Mouse (Mus musculus): Measurements from ENCODE around the gene Sec14l3. TPM values are rescaled to one million over a fixed set of nuclear protein-coding genes. Genes with fewer than 3 reads are reported as not detected.

Sec14l3 gene
- polyA plus RNA-seq, 1 experiment: not detected

GRCm38 (mm10) chr11:4036365-4037084, 28.1 kb upstream of the Sec14l3 start:
- TF ChIP-seq POLR2A (IDR thresholded peaks at IDR 0.05; ENCODE audit: low read depth, low read length): no peak
- TF ChIP-seq CTCF (IDR thresholded peaks at IDR 0.05; ENCODE audit: extremely low read depth, insufficient read length, insufficient replicate concordance, low read depth, low read length): no peak
- WGBS: 69% methylated on average over 9 of the region's 9 CpGs
- Histone ChIP-seq H3K27ac (ENCODE audit: insufficient read depth, low read depth, low read length) (no peak overlapping the region), H3K4me1 (ENCODE audit: control insufficient read depth, insufficient read depth, insufficient read length, low read length) (peaks cover 7% of the 10 kb centered on the region), H3K4me3 (ENCODE audit: low read depth, low read length) (no peak overlapping the region), H3K36me3 (ENCODE audit: control insufficient read depth, insufficient read depth, low read length) (no peaks in the 10 kb centered on the region), H3K27me3 (ENCODE audit: control insufficient read depth, insufficient read depth, low read length) (no peaks in the 10 kb centered on the region)

GRCm38 (mm10) chr11:4039951-4040350, 24.7 kb upstream of the Sec14l3 start:
- Histone ChIP-seq H3K36me3 (ENCODE audit: control insufficient read depth, insufficient read depth, low read length) (no peaks in the 10 kb centered on the region), H3K27ac (ENCODE audit: insufficient read depth, low read depth, low read length) (no peak overlapping the region), H3K4me3 (ENCODE audit: low read depth, low read length) (no peak overlapping the region), H3K4me1 (ENCODE audit: control insufficient read depth, insufficient read depth, insufficient read length, low read length) (peaks cover 6% of the 10 kb centered on the region), H3K27me3 (ENCODE audit: control insufficient read depth, insufficient read depth, low read length) (no peaks in the 10 kb centered on the region)
- no peak for TF ChIP-seq CTCF (IDR thresholded peaks at IDR 0.05; ENCODE audit: extremely low read depth, insufficient read length, insufficient replicate concordance, low read depth, low read length)
- no peak for TF ChIP-seq POLR2A (IDR thresholded peaks at IDR 0.05; ENCODE audit: low read depth, low read length)
- WGBS: 95% methylated on average over 4 of the region's 4 CpGs

DNA sequence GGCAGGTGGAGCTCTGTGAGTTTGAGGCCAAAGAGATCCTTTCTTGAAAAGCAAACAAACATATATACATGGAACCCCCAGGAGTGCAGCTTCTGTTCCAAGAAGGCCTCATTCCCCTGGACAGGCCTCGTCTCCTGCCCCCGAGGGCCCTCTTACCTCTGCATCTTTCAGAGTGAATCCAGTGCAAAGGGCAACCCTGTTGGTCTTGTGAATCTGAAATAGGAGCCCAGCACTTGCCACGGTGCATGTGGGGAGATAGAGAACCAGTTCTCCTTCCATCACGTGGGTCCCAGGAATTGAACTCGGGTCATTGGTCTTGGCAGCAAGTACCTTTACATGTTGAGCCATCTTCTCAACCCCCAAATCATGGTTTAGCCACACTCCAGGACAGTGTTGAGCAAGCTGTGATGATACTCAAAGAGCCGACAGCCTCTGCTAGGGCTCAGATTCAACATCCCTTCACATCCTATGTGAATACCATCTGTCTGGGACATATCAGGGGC, 23.5 kb upstream of the Sec14l3 start:
- Histone ChIP-seq H3K36me3 (ENCODE audit: control insufficient read depth, insufficient read depth, low read length) (no peaks in the 10 kb centered on the region), H3K27me3 (ENCODE audit: control insufficient read depth, insufficient read depth, low read length) (no peaks in the 10 kb centered on the region), H3K27ac (ENCODE audit: insufficient read depth, low read depth, low read length) (no peak overlapping the region), H3K4me1 (ENCODE audit: control insufficient read depth, insufficient read depth, insufficient read length, low read length) (no peaks in the 10 kb centered on the region), H3K4me3 (ENCODE audit: low read depth, low read length) (no peak overlapping the region)
- WGBS: 71% methylated on average over 6 of the region's 6 CpGs
- no peak for TF ChIP-seq CTCF (IDR thresholded peaks at IDR 0.05; ENCODE audit: extremely low read depth, insufficient read length, insufficient replicate concordance, low read depth, low read length)
- no peak for TF ChIP-seq POLR2A (IDR thresholded peaks at IDR 0.05; ENCODE audit: low read depth, low read length)

- TF ChIP-seq POLR2A (IDR thresholded peaks at IDR 0.05; ENCODE audit: low read depth, low read length) (no peak), CTCF (IDR thresholded peaks at IDR 0.05; ENCODE audit: extremely low read depth, insufficient read length, insufficient replicate concordance, low read depth, low read length) (no peak)
- Histone ChIP-seq H3K27ac (ENCODE audit: insufficient read depth, low read depth, low read length) (no peak overlapping the region), H3K36me3 (ENCODE audit: control insufficient read depth, insufficient read depth, low read length) (no peaks in the 10 kb centered on the region), H3K27me3 (ENCODE audit: control insufficient read depth, insufficient read depth, low read length) (no peaks in the 10 kb centered on the region), H3K4me1 (ENCODE audit: control insufficient read depth, insufficient read depth, insufficient read length, low read length) (no peaks in the 10 kb centered on the region), H3K4me3 (ENCODE audit: low read depth, low read length) (no peak overlapping the region)
- 87% methylated on average over 7 of the region's 7 CpGs for WGBS
Measured at GRCm38 (mm10) chr11:4043081-4043480, 21.6 kb upstream of the Sec14l3 start.

DNA sequence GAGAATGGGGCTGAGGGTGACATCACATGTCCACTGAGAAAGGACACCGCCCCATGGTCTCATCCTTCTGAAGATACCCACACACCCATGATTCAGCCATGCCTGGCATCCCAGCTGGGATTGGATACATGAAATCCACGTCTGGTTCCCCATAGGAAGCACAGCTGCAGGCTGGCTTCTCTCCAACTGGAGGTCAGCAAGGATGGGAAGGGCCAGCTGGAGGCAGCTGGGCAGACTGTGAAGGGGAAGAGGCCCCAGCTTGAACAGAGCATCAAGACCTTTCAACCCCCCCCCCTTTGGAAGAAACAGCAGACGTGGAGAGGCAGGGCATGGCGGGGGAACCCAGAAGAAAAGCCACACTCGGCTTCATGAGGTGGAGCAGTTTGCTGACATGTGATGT, 18.1 kb upstream of the Sec14l3 start:
- H3K27ac ChIP-seq (ENCODE audit: insufficient read depth, low read depth, low read length): no peak overlapping the region
- WGBS: 62% methylated on average over 5 of the region's 5 CpGs
- no peaks in the 10 kb centered on the region for H3K36me3 ChIP-seq (ENCODE audit: control insufficient read depth, insufficient read depth, low read length)
- no peaks in the 10 kb centered on the region for H3K27me3 ChIP-seq (ENCODE audit: control insufficient read depth, insufficient read depth, low read length)
- no peaks in the 10 kb centered on the region for H3K4me1 ChIP-seq (ENCODE audit: control insufficient read depth, insufficient read depth, insufficient read length, low read length)
- no peak overlapping the region for H3K4me3 ChIP-seq (ENCODE audit: low read depth, low read length)
- TF ChIP-seq CTCF (IDR thresholded peaks at IDR 0.05; ENCODE audit: extremely low read depth, insufficient read length, insufficient replicate concordance, low read depth, low read length) (no peak), POLR2A (IDR thresholded peaks at IDR 0.05; ENCODE audit: low read depth, low read length) (no peak)

GRCm38 (mm10) chr11:4047766-4048165, 16.9 kb upstream of the Sec14l3 start:
- H3K36me3 ChIP-seq (ENCODE audit: control insufficient read depth, insufficient read depth, low read length): no peaks in the 10 kb centered on the region
- no peak for TF ChIP-seq CTCF (IDR thresholded peaks at IDR 0.05; ENCODE audit: extremely low read depth, insufficient read length, insufficient replicate concordance, low read depth, low read length)
- no peaks in the 10 kb centered on the region for H3K4me1 ChIP-seq (ENCODE audit: control insufficient read depth, insufficient read depth, insufficient read length, low read length)
- no peak overlapping the region for H3K4me3 ChIP-seq (ENCODE audit: low read depth, low read length)
- WGBS: 88% methylated on average over 2 of the region's 2 CpGs
- no peak overlapping the region for H3K27ac ChIP-seq (ENCODE audit: insufficient read depth, low read depth, low read length)
- no peaks in the 10 kb centered on the region for H3K27me3 ChIP-seq (ENCODE audit: control insufficient read depth, insufficient read depth, low read length)

GRCm38 (mm10) chr11:4048438-4048837, 16.2 kb upstream of the Sec14l3 start:
- H3K27me3 ChIP-seq (ENCODE audit: control insufficient read depth, insufficient read depth, low read length): no peaks in the 10 kb centered on the region
- TF ChIP-seq POLR2A (IDR thresholded peaks at IDR 0.05; ENCODE audit: low read depth, low read length): no peak
- TF ChIP-seq CTCF (IDR thresholded peaks at IDR 0.05; ENCODE audit: extremely low read depth, insufficient read length, insufficient replicate concordance, low read depth, low read length): no peak
- no peak overlapping the region for H3K4me3 ChIP-seq (ENCODE audit: low read depth, low read length)
- H3K4me1 ChIP-seq (ENCODE audit: control insufficient read depth, insufficient read depth, insufficient read length, low read length): no peaks in the 10 kb centered on the region
- no peak overlapping the region for H3K27ac ChIP-seq (ENCODE audit: insufficient read depth, low read depth, low read length)
- WGBS: 81% methylated on average over 6 of the region's 6 CpGs
- H3K36me3 ChIP-seq (ENCODE audit: control insufficient read depth, insufficient read depth, low read length): no peaks in the 10 kb centered on the region

Measured in small intestine, adult 2 months (tissue).